Mouse (Mus musculus) bone marrow, adult 2 months (tissue): ENCODE data around the gene Grpel1.

Experiments
- CTCF ChIP-seq: fragments of 200-500 bp; IDR thresholded peaks from 2 replicates; pipeline ENCODE4 v1.5.1; 2011; ENCODE audit warnings: low read length, control low read depth; ENCODE audit not compliant: control insufficient read depth, insufficient read depth
- POLR2A ChIP-seq: fragments of 200-500 bp; IDR thresholded peaks from 2 replicates; pipeline ENCODE4 v1.6.1; 2011; ENCODE audit warnings: low read depth, mild to moderate bottlenecking, control low read depth, low read length, borderline replicate concordance; ENCODE audit not compliant: control insufficient read depth

GRCm38 (mm10) chr5:36427831-36428230, 37.0 kb upstream of the Grpel1 start:
- TF ChIP-seq POLR2A (no peak), CTCF (no peak)
